Mouse (Mus musculus): Measurements from ENCODE around the gene Nt5c3.
A peak's percentile ranks its signal among the peaks of the same experiment; 100 is the strongest.
"Not testable (repeated sequence)": the region's sequence is repeated elsewhere in the genome, so short reads cannot be mapped to it uniquely, and the experiment has no call there.

Nt5c3 gene

DNA sequence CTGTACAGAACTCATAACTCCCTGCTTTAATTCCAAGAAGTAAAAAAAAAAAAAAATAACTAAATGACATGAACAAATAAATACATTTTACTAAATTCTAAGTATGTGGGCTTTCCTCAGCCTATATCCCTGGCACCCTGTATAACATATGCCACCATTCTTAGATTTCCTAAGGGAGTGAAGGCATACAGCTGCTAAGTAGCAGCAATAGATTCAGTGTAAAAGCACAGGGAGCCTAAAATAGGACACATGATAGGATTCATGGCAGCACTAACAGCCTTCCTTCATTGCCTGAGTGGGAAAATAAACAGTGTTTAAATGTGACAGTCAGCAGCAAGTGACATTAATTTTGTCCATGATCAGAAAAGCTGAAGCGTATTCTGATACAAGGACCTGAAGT is 19.4 kb downstream of the Nt5c3 start:
- DNase-seq (ENCODE audit: low spot score in 2 of 2), result no peak

DNA sequence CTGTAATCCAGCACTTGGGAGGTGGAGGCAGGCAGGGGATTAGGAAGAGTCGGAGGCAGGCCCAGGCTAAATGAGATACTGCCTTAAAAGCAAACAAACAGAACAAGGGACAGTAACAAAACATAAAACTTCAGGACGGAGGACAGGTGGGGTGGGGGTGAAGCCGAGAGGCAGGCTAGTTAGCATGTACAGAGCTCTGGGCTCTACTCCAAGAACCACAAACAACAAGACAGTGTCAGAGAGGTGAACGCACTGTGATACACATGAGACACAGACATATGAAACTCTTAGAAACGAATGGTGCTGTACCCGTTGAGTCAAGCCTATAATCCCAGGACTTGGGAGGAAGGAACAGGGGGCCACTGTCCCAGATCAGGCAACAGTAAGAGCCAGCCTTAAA is 19.9 kb downstream of the Nt5c3 start:
- DNase-seq (ENCODE audit: low spot score in 2 of 2), result no peak

DNA sequence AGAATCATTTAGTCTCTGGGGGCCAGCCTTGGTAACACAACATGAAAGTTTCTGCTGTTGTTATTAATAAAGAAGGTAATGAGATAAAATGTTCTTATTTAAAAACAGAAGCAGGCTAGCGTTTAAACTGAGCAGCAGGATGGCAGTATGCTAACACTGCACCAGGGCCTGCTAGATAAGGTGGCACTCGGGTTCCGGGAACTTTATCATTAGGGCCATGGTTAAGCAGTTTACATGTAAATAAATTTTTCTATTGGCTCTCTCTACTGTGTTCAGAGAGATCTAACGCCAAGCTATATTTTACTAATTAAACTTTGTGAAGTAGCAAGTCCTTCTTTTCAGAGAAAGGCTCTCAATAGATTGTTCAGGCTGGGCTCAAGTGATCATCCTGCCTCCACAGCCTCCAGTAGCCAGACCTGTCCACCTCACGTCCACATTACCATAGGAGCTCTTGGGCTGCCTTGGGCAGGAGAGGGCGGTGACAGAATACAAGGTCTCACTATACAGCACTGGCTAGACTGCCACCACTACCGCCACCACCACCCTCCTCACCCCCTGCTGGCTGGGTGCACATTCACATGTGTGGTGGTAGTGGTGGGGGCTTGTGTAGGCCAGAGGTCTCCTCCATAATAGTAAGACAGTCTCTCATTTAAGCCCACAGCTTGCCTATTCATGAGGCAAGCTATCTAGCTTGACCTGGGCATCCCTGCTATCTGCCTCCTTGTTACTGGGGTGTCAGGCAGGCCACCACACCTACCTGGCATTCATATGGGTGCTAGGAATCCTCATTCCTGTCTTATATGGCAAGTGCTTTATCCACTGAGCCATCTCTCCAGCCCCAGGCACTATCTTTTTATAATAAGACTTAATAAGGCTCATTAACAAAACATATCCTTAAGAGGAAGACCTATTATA is 20.9 kb downstream of the Nt5c3 start:
- no peak for DNase-seq (ENCODE audit: low spot score in 2 of 2)

DNA sequence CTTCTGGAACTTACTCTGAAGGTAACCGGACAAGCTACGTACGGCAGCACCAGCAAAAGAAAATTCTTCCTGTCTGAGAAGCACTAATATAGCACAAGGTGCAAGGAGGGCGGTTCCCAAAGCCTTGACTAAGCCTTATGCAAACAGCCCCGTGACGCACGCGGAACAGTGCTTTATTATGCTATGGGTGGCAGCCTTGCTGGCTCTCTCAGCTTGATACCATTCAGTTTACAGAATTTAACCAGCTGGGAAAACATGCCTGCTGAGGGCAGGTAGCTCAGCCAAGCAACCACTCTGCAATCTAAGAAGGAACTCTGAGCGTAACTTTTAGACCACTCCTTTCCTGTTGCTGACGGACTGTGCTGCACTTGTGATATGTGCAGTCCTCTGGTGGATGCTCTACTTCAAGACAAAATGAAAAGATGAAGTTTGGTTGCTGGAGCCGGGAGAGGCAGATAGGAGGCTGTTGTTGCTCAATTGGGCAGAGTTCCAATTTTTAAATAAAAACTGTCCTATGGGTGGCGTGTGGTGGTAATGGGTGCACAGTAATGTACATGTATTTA is 21.8 kb downstream of the Nt5c3 start:
- DNase-seq (ENCODE audit: low spot score in 2 of 2), result peak; percentile 81 to 82

DNA sequence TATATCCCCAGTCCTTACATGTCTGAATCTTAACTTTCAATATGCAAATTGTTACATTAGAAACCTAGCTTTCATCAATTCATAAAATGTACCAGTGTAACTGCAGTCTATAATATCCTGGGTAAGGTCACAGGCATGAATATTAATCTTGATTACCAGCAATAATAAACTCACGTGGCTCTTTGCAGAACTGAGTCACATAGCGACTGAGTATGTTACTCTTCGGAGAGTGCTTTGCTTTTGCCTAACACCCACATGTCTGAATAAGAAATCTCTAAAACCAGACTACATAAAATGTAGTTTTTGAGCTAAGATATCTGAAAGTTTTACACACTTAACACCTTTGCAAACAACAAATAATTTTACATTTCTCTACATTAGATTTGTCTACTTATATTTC is 22.4 kb downstream of the Nt5c3 start:
- DNase-seq (ENCODE audit: low spot score in 2 of 2), result no peak

DNA sequence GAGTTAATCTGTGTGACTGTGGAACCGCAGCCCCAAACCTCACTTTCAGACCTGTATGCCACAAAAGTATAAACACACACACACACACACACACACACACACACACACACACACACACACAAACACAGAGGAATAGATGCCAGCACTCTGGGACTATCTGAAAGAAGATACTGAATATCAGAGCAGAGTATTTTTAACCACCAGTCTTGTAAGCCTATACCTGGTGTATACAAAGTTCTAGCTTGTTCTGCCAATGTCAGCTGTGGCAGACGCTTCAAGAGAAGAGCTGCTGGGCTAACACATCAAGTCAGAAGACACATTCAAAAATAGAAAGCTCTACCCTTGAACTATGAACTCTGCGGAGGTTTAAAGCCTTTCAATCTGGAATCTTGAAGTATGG is 24.1 kb downstream of the Nt5c3 start:
- no peak for DNase-seq (ENCODE audit: low spot score in 2 of 2)

DNA sequence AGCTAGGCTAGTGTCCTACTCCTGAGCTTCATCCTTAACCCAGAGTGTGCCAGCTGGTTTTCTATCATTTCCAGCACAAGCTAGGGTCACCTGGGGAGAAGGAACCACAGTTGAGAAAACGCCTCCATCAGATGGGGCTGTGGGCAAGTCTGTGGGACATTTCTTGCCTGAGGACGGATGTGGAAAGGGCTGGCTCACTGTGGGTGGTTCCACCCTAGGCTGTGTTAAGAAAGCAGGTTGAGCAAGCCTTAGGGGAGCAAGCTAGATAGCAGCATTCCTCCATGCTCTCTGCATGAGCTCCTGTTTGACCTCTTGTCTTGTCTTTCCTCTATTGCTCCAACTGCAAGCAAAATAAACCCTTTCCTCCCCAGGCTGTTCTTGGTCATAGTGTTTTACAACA is 33.0 kb downstream of the Nt5c3 start:
- DNase-seq (ENCODE audit: low spot score in 2 of 2), result no peak

DNA sequence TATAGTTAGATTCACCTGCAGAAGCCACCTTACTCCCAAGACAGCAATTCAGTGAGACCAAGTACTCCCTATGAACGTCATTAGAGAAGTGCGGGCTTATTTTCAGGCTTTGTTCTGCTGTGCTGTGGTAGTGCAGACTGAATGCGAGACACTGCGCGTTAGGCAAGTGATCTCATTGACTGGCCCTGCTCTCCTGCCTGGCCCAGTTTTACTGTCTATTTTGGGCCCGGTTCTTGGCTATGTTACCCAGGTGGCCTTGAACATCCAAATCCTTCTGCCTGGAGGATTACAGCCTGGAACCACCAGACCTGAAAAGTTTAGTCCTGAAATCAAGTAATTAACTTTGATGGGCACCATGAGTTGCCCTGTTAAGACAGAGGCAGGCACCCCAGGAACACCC is 35.2 kb downstream of the Nt5c3 start:
- DNase-seq (ENCODE audit: low spot score in 2 of 2), result no peak

DNA sequence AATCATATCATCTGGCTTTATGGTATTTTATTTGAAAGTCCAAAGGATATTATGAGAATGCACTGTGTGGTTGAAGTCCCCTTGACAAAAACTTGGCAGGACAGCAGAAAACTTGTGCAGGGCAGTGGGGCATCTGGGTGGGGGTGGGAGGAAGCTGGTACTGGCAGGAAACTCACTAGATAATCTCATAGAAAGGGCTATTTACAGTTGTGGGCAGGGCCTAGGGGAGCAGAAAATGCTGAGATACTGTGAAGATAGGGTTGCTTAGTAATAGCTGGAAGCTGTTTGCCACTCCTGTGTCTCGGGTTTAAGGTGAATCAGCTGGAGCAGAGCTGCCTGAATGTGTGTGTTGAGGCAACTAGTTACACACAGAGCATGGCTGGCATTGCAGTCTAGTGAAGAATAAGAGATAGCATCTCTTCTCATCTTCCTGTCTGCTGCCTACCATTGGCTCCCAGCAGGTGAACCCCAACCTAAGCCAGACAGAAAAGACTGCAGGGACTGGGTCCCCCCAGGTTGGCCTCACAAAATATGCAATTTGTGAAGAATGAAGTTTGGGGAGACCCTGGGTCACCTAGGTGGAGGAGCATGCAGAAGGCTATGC is 44.3 kb downstream of the Nt5c3 start:
- no peak for DNase-seq (ENCODE audit: low spot score in 2 of 2)

DNA sequence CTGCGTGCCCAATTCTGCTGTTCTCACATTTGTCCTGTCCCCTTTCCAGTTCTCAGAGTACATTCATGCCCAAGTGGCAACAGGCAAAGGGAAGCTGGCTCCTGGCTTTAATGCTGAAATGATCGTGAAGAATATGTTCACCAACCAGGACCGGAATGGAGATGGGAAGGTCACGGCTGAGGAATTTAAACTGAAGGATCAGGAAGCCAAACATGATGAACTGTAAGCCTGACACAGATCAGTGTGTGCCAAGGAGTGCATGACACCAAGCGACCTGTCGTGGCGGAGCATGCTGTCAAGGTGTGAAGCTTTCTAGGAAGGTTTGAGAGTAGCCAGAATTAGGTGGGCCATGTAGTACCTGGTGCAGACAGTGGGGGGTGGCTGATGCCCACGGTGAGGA is 45.7 kb downstream of the Nt5c3 start:
- DNase-seq (ENCODE audit: low spot score in 2 of 2), result no peak

DNA sequence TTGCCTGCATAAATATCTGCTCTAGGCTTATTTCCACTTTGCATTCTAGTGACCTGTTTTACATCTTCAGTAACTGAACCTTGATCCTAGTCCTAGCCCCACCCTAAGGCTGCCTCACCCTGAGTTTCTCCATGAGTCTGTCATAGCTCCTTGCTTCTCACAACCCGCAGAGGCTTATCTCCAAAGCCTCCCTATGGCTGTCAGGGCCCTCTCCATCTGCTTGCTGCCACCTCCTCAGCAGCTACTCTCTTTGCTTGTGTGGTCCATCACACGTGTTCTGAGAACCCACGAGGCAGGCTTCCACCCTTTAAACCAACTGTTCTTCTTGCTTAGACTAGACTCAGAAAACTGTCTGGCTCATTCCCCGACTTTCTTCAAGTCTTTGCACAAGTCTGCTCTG is 46.9 kb downstream of the Nt5c3 start:
- no peak for DNase-seq (ENCODE audit: low spot score in 2 of 2)

DNA sequence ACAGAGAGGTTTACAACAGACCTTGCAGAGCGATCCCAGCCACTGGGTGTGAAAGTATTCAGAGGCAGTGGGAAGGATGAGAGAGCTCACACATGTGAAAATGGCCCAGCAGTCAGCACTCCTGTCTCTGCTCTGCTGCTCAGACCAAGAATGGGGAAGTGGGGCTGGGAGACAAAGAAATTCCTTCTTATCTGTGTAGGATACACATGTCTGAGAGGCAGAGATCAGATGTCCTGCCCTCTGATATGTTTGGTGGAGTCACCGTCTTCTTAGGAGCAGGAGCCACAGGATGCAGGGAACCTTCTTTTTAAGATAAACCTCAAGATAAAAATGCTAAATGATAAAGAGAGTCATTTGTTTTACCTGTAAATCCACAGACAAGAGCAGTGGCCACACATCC is 53.7 kb downstream of the Nt5c3 start:
- no peak for DNase-seq (ENCODE audit: low spot score in 2 of 2)

DNA sequence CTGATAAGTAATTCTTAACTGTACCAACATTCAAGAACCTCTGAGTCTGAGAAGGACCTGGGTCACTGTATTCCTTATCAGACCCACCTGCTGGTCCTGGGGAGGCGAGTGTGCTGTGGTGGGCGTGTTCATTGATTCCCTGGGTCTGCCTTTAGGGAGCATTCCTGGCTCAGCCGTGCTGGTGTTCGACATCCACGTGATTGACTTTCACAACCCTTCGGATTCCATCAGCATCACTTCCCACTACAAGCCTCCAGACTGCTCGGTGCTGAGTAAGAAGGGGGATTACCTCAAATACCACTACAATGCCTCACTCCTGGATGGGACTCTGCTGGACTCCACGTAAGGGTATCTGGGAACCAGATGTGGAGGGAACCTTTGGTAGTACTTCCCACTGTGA is 55.2 kb downstream of the Nt5c3 start:
- no peak for DNase-seq (ENCODE audit: low spot score in 2 of 2)

DNA sequence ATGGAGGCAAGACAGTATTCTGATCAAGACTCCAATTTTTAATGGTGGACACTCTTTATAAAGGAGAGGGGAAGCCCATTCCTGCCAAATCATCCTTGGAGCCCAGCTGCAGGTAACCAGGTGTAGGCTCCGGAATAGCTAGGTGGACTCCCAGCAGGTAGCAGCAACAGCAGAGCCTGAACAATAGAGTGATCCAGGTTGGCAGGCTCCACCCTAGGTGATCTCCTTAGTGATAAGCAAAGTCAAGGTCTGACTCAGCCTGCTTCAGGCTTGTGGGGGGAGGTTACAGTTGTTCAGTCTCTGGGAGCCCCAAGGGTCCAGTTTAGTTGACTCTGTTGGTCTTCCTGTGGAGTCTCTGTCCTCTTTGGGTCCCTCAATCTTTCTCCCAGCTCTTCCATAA is 56.8 kb downstream of the Nt5c3 start:
- not testable (repeated sequence) for DNase-seq (ENCODE audit: low spot score in 2 of 2)

DNA sequence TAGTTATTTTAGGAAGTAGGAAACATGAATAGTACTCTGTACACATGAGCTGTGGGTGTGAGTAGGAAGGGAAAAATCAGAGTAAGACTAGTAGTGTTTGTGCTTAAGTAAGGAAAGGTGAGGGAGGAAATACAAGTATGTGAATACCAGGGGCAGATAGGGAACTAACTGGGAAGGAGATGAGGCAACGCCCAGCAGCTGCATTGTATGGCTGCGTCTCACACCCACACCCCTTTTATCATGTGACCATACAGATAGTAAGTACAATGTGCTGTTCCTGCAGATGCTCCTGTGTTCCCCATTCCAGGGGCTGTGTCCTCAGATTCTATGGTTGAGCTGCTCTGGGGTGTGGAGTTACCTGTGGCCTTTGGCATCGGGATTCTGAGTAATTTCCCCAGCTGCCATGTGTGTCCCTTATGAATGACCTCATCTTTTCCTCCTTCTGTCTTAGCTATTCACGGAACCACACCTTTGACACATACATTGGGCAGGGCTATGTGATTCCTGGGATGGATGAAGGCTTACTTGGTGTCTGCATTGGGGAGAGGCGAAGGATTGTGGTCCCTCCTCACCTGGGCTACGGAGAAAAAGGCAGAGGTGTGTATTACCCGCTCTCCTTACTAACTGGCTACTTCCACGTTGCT is 63.4 kb downstream of the Nt5c3 start:
- DNase-seq (ENCODE audit: low spot score in 2 of 2), result no peak

DNA sequence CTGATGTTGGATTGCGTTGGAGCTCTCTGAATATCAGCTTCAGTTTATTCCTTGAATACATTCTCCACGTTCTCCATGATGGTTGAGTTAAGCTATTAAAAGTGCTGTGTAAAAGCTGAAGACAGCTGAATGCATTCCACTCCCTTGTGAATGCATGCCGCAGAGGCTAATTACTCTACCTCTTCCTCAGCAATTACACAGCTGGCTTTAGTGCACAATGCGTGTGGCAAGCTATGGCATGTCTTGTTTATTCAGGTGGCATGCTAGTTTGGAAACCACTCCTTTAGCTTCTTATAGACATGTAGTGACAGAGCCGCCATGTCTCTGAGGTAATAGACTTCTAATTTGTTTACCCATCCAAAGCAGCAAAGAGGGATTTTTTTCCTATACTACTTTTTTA is 67.0 kb downstream of the Nt5c3 start:
- DNase-seq (ENCODE audit: low spot score in 2 of 2), result no peak

DNA sequence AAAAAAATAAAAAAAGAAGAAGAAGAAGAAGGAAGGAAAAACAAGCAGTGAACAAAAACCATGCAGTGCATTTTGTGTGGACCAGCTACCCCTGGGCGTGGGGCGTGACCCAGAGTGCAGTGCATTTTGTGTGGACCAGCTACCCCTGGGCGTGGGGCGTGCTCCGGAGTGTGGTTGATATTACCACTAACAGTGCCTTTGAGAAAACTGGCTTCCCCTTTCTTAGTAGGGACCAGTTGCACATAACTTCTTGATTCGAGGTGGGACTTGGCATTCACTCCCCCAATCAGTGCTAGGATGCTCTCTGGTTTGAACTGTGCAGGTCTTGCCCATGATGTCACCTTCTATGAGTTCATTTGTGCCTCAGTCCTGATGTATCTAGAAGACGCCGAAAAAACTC is 68.9 kb downstream of the Nt5c3 start:
- DNase-seq (ENCODE audit: low spot score in 2 of 2), result no peak

DNA sequence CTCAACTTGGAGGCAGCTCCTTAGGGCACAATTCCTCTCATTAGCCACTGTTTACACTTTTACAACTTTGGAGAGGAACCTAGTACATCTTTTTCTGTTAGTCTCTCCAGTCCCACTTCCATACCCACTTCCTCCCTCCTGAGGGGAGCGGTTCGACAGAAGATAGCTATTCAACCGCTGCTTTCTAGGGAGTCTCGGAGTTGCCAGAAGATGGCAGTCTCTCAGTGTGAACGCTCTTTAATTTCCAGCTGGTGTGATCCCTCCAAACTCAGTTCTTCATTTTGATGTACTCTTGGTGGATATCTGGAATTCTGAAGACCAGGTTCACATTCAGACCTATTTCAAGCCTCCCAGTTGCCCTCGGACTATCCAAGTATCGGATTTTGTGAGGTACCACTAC is 73.4 kb downstream of the Nt5c3 start:
- DNase-seq (ENCODE audit: low spot score in 2 of 2), result no peak

DNA sequence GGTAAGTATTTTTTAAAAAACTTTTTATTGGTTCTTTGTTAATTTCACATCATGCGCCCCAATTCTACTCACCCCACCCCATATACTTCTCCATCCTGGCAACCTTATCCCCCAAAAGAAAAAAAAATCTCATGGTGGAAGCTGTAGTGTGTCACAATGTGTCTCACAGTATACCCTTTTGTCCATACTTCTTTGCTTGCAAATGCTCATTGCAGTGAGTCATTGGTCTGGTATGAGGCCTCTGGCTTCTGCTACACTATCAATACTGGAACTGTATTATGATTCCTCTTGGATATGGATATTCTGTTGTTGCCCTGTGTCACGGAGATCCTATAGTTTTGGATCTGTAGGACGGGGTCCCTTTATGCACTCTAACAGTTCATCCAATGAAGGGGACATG is 74.8 kb downstream of the Nt5c3 start:
- DNase-seq (ENCODE audit: low spot score in 2 of 2), result no peak

DNA sequence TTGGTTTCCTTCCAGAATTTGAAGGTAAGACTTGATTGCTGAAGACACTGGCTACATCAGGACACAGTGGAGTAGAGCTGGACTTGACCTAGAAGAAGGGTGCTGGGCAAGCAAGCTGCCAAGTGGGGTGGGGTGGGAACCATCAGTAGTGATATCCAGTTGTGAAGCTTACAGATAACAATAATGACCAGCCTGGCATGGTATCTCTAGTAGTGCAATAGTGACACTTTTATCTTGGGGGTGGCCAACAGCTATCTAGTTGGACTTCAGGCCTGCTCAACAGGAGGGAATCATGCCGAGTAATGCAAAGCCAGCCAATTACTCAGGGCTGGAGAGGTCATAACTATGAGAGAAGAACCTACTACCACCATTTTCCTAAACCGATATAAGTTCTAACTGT is 79.4 kb downstream of the Nt5c3 start:
- no peak for DNase-seq (ENCODE audit: low spot score in 2 of 2)

DNA sequence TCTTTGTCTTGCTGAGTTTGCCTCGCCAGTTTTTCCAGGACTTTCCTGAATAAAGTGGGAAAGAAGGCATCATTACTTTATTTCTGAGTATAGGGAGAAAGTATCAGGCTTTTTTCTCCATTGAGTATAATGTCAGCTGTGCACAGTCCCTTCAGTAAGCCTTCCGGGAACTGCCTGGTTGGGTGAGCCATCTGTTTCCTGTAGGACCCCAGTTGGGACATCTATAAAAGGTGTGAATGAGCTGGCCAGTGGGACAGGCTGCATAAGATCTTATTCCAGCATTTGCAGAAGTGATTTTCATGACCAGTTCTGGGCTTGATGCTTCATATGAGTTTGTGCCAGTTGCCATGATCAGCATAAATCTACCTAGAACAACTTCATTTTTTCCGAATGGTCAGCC is 80.5 kb downstream of the Nt5c3 start:
- DNase-seq (ENCODE audit: low spot score in 2 of 2), result no peak

DNA sequence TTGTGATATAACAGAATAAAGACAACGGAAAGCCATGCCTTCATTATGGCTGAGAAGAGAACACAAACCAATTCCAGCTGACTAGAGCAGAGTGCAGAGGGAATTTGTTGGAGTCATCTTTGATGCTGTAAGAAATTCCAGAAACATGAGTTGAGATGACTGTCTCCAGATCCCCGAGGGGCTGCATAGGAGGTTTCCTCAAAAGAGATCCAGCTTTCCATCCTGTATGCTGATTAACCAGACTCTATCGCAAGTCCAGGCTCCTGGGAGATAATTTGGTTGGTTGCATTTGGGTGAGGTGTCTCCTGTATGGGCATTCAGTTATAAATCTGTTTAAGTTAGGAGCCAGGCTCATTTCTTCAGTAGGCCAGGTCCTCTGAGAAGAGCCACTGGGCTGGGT is 86.1 kb downstream of the Nt5c3 start:
- no peak for DNase-seq (ENCODE audit: low spot score in 2 of 2)

DNA sequence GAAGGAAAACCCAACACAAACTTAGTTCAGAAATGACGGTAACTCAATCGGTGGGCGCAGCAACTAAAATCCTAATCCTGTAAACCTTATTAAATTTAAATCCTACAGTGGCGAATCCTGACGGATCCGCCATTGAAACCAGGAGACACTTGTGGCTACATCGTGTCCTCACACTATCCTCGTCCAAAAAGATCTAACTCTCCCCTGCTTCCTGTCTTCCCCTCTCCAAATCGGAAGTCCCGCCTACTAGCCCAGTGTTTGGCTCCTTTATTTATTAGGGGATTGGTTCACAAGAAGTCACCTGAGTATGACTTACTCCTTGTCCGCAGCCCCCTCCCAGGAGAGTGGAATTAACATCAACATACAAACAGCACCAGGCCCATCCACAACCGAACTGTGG is 86.6 kb downstream of the Nt5c3 start:
- no peak for DNase-seq (ENCODE audit: low spot score in 2 of 2)

Measured in urinary bladder, postnatal 36 days (tissue).